In the genomic region with DNA sequence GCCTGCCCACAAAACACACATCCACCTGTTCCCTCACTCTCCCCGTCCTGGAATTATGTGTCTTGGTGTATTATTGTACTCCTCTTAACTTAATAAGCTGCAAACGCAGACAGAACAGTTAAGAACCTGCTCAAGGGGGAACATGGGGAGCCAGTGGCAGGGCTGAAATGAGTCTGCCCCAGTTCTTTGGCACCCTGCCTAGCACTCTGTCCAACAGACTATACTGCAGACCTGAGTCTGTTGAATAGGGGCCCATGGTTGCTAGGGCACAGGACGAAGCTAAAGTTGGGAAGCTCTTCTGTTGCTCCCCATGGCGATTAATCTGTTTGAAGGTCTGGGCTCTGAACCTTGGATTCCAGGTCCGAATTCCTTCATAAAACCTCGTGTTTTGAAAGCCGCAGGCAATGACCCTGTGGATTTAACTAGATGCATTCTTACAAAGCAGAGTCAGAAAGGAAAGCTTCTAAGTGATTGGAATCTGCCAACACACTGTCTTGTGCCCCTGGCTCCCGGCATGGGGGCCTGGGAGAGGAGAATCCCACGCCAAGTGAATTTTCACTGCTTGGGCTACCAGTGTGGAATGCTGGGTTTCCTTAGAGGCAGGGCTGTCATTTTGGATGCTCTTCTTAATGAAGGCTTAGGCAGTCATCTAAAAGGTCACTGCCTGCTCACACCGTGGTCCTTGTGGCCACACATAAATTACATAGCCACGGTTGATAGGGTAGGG, we compare ENCODE assay signal across 9 mouse cellular contexts.
DNase-seq lines count a peak whose midpoint lies in the region; ATAC-seq and TF ChIP-seq lines count a peak whose summit lies in the region.
"Had no signal": no experiment of that assay in that cellular context is flagged by ENCODE, and none has a peak within 500 bp of the region (broad histone marks: within the 10 kb centered on the region; RNA-seq: fewer than 3 reads in every experiment).

No protein-coding gene starts in this region.

- 0 out of 2 replicates have a peak, but pooled peaks have one; percentile 40 for ATAC-seq in limb, embryonic 13.5 days (ENCODE audit: low FRiP score, low read depth)
- ATAC-seq in neural tube, embryonic 14.5 days (ENCODE audit: low read depth), result peak; percentile 92
- no peak for ATAC-seq in monocyte, adult 5-6 weeks (replicated peaks; ENCODE audit: insufficient number of reproducible peaks, low FRiP score, low TSS enrichment, poor library complexity, severe bottlenecking)

- no peak for TF ChIP-seq POLR2A in kidney, adult 2 months (IDR thresholded peaks at IDR 0.05; ENCODE audit: low read depth, low read length)

- H3K4me3 ChIP-seq in limb, embryonic 13.5 days, result no peak overlapping the region
- H3K4me3 ChIP-seq in limb, embryonic 10.5 days, result no peak overlapping the region
- H3K4me3 ChIP-seq in kidney, adult 2 months (ENCODE audit: insufficient read depth, low read depth, low read length), result no peak overlapping the region
- H3K4me3 ChIP-seq in neural tube, embryonic 14.5 days (ENCODE audit: low read depth, low read length), result no peak overlapping the region
- H3K4me3 ChIP-seq: heart, embryonic 13.5 days; lung, embryonic 15.5 days had no signal

- no peaks in the 10 kb centered on the region for H3K9me3 ChIP-seq in limb, embryonic 13.5 days
- no peaks in the 10 kb centered on the region for H3K9me3 ChIP-seq in limb, embryonic 10.5 days (replicated peaks)
- no peaks in the 10 kb centered on the region for H3K9me3 ChIP-seq in neural tube, embryonic 14.5 days (ENCODE audit: control insufficient read depth, low read length)
- H3K9me3 ChIP-seq: heart, embryonic 13.5 days; lung, embryonic 15.5 days had no signal

- no peak overlapping the region for H3K27ac ChIP-seq in limb, embryonic 13.5 days
- no peak overlapping the region for H3K27ac ChIP-seq in limb, embryonic 10.5 days
- no peak overlapping the region for H3K27ac ChIP-seq in kidney, adult 2 months (ENCODE audit: insufficient read depth, low read depth, low read length)
- no peak overlapping the region for H3K27ac ChIP-seq in neural tube, embryonic 14.5 days (ENCODE audit: low read depth, low read length)
- H3K27ac ChIP-seq: heart, embryonic 13.5 days; lung, embryonic 15.5 days had no signal

- H3K27me3 ChIP-seq in limb, embryonic 13.5 days, result no peaks in the 10 kb centered on the region
- no peaks in the 10 kb centered on the region for H3K27me3 ChIP-seq in limb, embryonic 10.5 days (ENCODE audit: low read depth, poor library complexity, severe bottlenecking)
- no peaks in the 10 kb centered on the region for H3K27me3 ChIP-seq in kidney, adult 2 months (replicated peaks; ENCODE audit: control insufficient read depth, insufficient read depth, low read length)
- no peaks in the 10 kb centered on the region for H3K27me3 ChIP-seq in neural tube, embryonic 14.5 days (ENCODE audit: control insufficient read depth, insufficient read depth, low read length)
- H3K27me3 ChIP-seq: heart, embryonic 13.5 days; lung, embryonic 15.5 days had no signal

- DNase-seq in limb, embryonic 10.5 days (ENCODE audit: low spot score), result no peak
- peak; percentile 5 for DNase-seq in embryo, embryonic 9.5 days (ENCODE audit: extremely low spot score)
- DNase-seq in kidney, adult 2 months, result peak; percentile 30
- DNase-seq in thymus, postnatal 4 days, result no peak

- H3K9ac ChIP-seq in limb, embryonic 13.5 days, result no peak overlapping the region
- H3K9ac ChIP-seq in neural tube, embryonic 14.5 days (replicated peaks; ENCODE audit: low read depth, low read length), result no peak overlapping the region
- H3K9ac ChIP-seq: heart, embryonic 13.5 days; lung, embryonic 15.5 days had no signal

- H3K4me1 ChIP-seq in limb, embryonic 13.5 days, result peaks cover 7% of the 10 kb centered on the region; the same call in 1 of the 2 replicates
- peaks cover 6% of the 10 kb centered on the region for H3K4me1 ChIP-seq in limb, embryonic 10.5 days
- H3K4me1 ChIP-seq in kidney, adult 2 months (ENCODE audit: control insufficient read depth, insufficient read depth, low read length), result peaks cover 3% of the 10 kb centered on the region; the same call in 1 of the 2 replicates
- H3K4me1 ChIP-seq in neural tube, embryonic 14.5 days (ENCODE audit: control insufficient read depth, insufficient read depth, low read length), result 0 out of 2 replicates have a peak, but pooled peaks cover 3% of the 10 kb centered on the region
- H3K4me1 ChIP-seq: lung, embryonic 15.5 days had no signal

- H3K4me2 ChIP-seq in limb, embryonic 13.5 days (replicated peaks), result no peak overlapping the region
- no peak overlapping the region for H3K4me2 ChIP-seq in neural tube, embryonic 14.5 days (ENCODE audit: low read depth, low read length)
- H3K4me2 ChIP-seq: heart, embryonic 13.5 days; lung, embryonic 15.5 days had no signal

- no peaks in the 10 kb centered on the region for H3K36me3 ChIP-seq in limb, embryonic 13.5 days
- no peaks in the 10 kb centered on the region for H3K36me3 ChIP-seq in limb, embryonic 10.5 days
- H3K36me3 ChIP-seq in kidney, adult 2 months (ENCODE audit: control insufficient read depth, insufficient read depth, low read length), result no peaks in the 10 kb centered on the region
- H3K36me3 ChIP-seq in neural tube, embryonic 14.5 days (ENCODE audit: control insufficient read depth, insufficient read depth, low read length), result no peaks in the 10 kb centered on the region
- H3K36me3 ChIP-seq: heart, embryonic 13.5 days; lung, embryonic 15.5 days had no signal

- WGBS in limb, embryonic 13.5 days, result 48% methylated on average over 11 of the region's 11 CpGs
- WGBS in limb, embryonic 10.5 days, result 81% methylated on average over 11 of the region's 11 CpGs
- whole genome bisulfite sequencing in kidney, adult 2 months, result 26% methylated on average over 11 of the region's 11 CpGs
- 31% methylated on average over 11 of the region's 11 CpGs for WGBS in neural tube, embryonic 14.5 days

- no peak for TF ChIP-seq CTCF in kidney, adult 2 months (conservative IDR thresholded peaks at IDR 0.05; ENCODE audit: insufficient read depth, insufficient read length, low read depth, low read length)

Comparison
In these comparisons a context has a peak if more than half of its experiments do, and no peak if none do; other contexts are left out.
1. DNase-seq: peak in embryo, embryonic 9.5 days (single experiment) and kidney, adult 2 months (single experiment); none in limb, embryonic 10.5 days (single experiment) and thymus, postnatal 4 days (single experiment).